Mouse (Mus musculus): ENCODE data around the gene Slc22a2.

DNA sequence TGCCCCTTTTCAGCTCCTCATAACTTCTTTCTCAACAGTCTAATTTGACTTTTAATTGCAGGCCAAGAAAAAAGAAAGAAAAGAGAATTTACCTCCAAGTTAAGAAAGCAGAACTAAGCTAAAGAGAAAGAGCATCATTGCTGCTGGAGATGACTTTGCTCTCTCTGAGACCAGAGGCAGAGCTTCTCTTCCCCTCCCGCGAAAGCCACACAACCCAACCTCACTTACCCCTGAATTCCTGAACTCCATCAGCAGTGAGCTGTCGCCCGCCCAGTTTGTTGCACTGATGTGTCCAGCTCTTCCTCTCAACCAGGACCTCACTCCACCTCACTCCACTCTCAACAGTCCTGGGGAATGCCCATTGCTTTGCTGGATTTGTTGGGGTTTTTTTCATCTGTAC, 44.1 kb downstream of the Slc22a2 start:
- no peak for TF ChIP-seq CTCF (IDR thresholded peaks at IDR 0.05; ENCODE audit: insufficient read depth, low read length)
- TF ChIP-seq POLR2A (IDR thresholded peaks at IDR 0.05; ENCODE audit: borderline replicate concordance, extremely low read depth, low read depth, low read length) = no peak
